Mouse (Mus musculus) gastrocnemius, postnatal 10 days (tissue): Measurements from ENCODE around the gene Sema7a. TPM values are rescaled to one million over a fixed set of nuclear protein-coding genes. Genes with fewer than 3 reads are reported as not detected.

Experiments
- DNase-seq: peaks from one replicate; pipeline ENCODE4 v3.0.0; 2021; ENCODE audit warnings: mixed read lengths
- total RNA-seq, 2 experiments: library from RNA; stranded (reverse); gene quantifications; 2 replicates each; pipeline ENCODE4 v1.2.3; 2021

Gene Sema7a
- total RNA-seq, 2 experiments from 2014 or later = 15.7 to 18.5 TPM

GRCm38 (mm10) chr9:58011552-58011951 lies 71.6 kb downstream of the Sema7a start:
- no peak for DNase-seq

Other genes starting within 250 kb of the Sema7a start
- 1 to 10 TPM; 7.8 to 8.5 TPM for gene Edc3, start 231.6 kb upstream of the Sema7a start, total RNA-seq
- 10 to 100 TPM; 34.8 to 45.3 TPM for gene Clk3, start 174.3 kb upstream of the Sema7a start, total RNA-seq
- gene Arid3b, start 103.3 kb upstream of the Sema7a start, total RNA-seq = 1 to 10 TPM; 1.6 to 3.3 TPM
- gene Ubl7, start 29.1 kb upstream of the Sema7a start, total RNA-seq = 10 to 100 TPM; 48.7 to 49.2 TPM
- 1 to 10 TPM; 1.2 to 1.6 TPM for gene Cyp11a1, start 66.3 kb downstream of the Sema7a start, total RNA-seq
- under 1 TPM; 0.25 to 0.40 TPM for gene Stra6, start 123.7 kb downstream of the Sema7a start, total RNA-seq
- gene Ccdc33, start 178.7 kb downstream of the Sema7a start, total RNA-seq = not detected